Mouse (Mus musculus) CH12.LX (cell line): ENCODE data around the gene Kcna3. TPM values are rescaled to one million over a fixed set of nuclear protein-coding genes. Genes with fewer than 3 reads are reported as not detected.

Source experiments
- DNase-seq: peaks from one replicate; pipeline ENCODE4 v3.0.0-alpha.2; 2013; ENCODE audit errors: extremely low read depth
- H3K27ac ChIP-seq: 2 replicates; pipeline ENCODE4 v1.5.1; 2012; ENCODE audit warnings: low read depth, mild to moderate bottlenecking, control low read depth, moderate library complexity; ENCODE audit not compliant: insufficient read depth
- H3K27me3 ChIP-seq: replicated peaks from 2 replicates; pipeline ENCODE3; 2012; ENCODE audit warnings: inconsistent platforms
- H3K36me3 ChIP-seq, 2 experiments: replicated peaks in 1 of 2; 2 replicates each; pipeline versions ENCODE3 to v1.6.1; 2012; ENCODE audit warnings: inconsistent platforms in 1 of 2, low read length in 1 of 2, mild to moderate bottlenecking in 1 of 2, mixed read lengths in 1 of 2, moderate library complexity in 1 of 2; ENCODE audit not compliant: control insufficient read depth in 1 of 2, insufficient read depth in 1 of 2
- H3K4me1 ChIP-seq, 2 experiments: 2 replicates each; pipeline ENCODE4 v1.6.1; 2012; ENCODE audit warnings: inconsistent platforms in 1 of 2, moderate library complexity in 1 of 2; ENCODE audit not compliant: insufficient read depth in 2 of 2, control insufficient read depth in 1 of 2
- H3K4me2 ChIP-seq: 2 replicates; pipeline ENCODE4 v1.6.1; 2012; ENCODE audit warnings: low read depth, mild to moderate bottlenecking, control low read depth; ENCODE audit not compliant: poor library complexity, insufficient read depth, severe bottlenecking
- H3K4me3 ChIP-seq, 3 experiments: fragments of 150-350 bp in 1 of 3; sonication (generic) in 1 of 3; replicated peaks in 1 of 3; 2 replicates each; pipeline versions ENCODE3 to v1.5.1; 2011 to 2012; ENCODE audit warnings: low read depth in 2 of 3, low read length in 2 of 3, mild to moderate bottlenecking in 2 of 3, moderate library complexity in 2 of 3, control low read depth in 1 of 3, improper control_type of control experiment in 1 of 3, inconsistent platforms in 1 of 3, mixed read lengths in 1 of 3; ENCODE audit not compliant: poor library complexity in 1 of 3
- H3K79me2 ChIP-seq: replicated peaks from 2 replicates; pipeline ENCODE4 v1.6.1; 2012; ENCODE audit warnings: mild to moderate bottlenecking, moderate library complexity; ENCODE audit not compliant: control insufficient read depth, poor library complexity, insufficient read depth, severe bottlenecking; ENCODE audit errors: extremely low read depth
- H3K9ac ChIP-seq: 2 replicates; pipeline ENCODE4 v1.6.1; 2012; ENCODE audit warnings: low read depth, mild to moderate bottlenecking, control low read depth, moderate library complexity; ENCODE audit not compliant: insufficient read depth
- H3K9me3 ChIP-seq: replicated peaks from 2 replicates; pipeline ENCODE3; 2012; ENCODE audit warnings: low read length, inconsistent platforms, mixed read lengths
- BHLHE40 ChIP-seq: IDR thresholded peaks from 2 replicates; pipeline ENCODE4 v1.6.1; 2011; ENCODE audit warnings: mild to moderate bottlenecking, low read depth, low read length, improper control_type of control experiment
- CHD1 ChIP-seq: IDR thresholded peaks from 2 replicates; pipeline ENCODE4 v1.6.1; 2012; ENCODE audit warnings: low read depth, low read length, improper control_type of control experiment, inconsistent platforms
- CHD2 ChIP-seq: IDR thresholded peaks from 2 replicates; pipeline ENCODE4 v1.6.1; 2011; ENCODE audit warnings: low read length, improper control_type of control experiment
- CTCF ChIP-seq, 2 experiments: IDR thresholded peaks in 1 of 2; conservative IDR thresholded peaks in 1 of 2; 2 replicates each; pipeline ENCODE4 v1.5.1; 2011 to 2012; ENCODE audit warnings: low read depth in 2 of 2, low read length in 2 of 2, improper control_type of control experiment in 1 of 2, inconsistent platforms in 1 of 2, mild to moderate bottlenecking in 1 of 2, moderate library complexity in 1 of 2
- E2F4 ChIP-seq: IDR thresholded peaks from 2 replicates; pipeline ENCODE4 v1.6.1; 2011; ENCODE audit warnings: low read depth, low read length, improper control_type of control experiment; ENCODE audit not compliant: insufficient replicate concordance
- ELF1 ChIP-seq: IDR thresholded peaks from 2 replicates; pipeline ENCODE4 v1.6.1; 2014; ENCODE audit warnings: low read depth, mild to moderate bottlenecking, inconsistent platforms, low read length, improper control_type of control experiment
- EP300 ChIP-seq: IDR thresholded peaks from 2 replicates; pipeline ENCODE4 v1.6.1; 2011; ENCODE audit warnings: low read length, improper control_type of control experiment
- ETS1 ChIP-seq: conservative IDR thresholded peaks from 2 replicates; pipeline ENCODE4 v1.6.1; 2012; ENCODE audit warnings: low read depth, mild to moderate bottlenecking, inconsistent platforms, low read length, improper control_type of control experiment, moderate library complexity
- GABPA ChIP-seq: IDR thresholded peaks from 2 replicates; pipeline ENCODE4 v1.6.1; 2012; ENCODE audit warnings: low read depth, low read length, improper control_type of control experiment, inconsistent platforms; ENCODE audit not compliant: insufficient replicate concordance
- HCFC1 ChIP-seq: IDR thresholded peaks from 2 replicates; pipeline ENCODE4 v1.6.1; 2012; ENCODE audit warnings: low read depth, mild to moderate bottlenecking, inconsistent platforms, low read length, improper control_type of control experiment
- IRF4 ChIP-seq: IDR thresholded peaks from 2 replicates; pipeline ENCODE4 v1.6.1; 2014; ENCODE audit warnings: low read depth, mild to moderate bottlenecking, inconsistent platforms, low read length, improper control_type of control experiment
- JUN ChIP-seq: IDR thresholded peaks from 2 replicates; pipeline ENCODE4 v1.6.1; 2011; ENCODE audit warnings: low read depth, mild to moderate bottlenecking, low read length, improper control_type of control experiment, moderate library complexity; ENCODE audit not compliant: insufficient read depth
- JUND ChIP-seq: conservative IDR thresholded peaks from 2 replicates; pipeline ENCODE4 v1.6.1; 2011; ENCODE audit warnings: low read depth, low read length, improper control_type of control experiment
- KAT2A ChIP-seq: IDR thresholded peaks from 2 replicates; pipeline ENCODE4 v1.6.1; 2012; ENCODE audit warnings: low read length, improper control_type of control experiment, inconsistent platforms; ENCODE audit not compliant: insufficient replicate concordance
- MAFK ChIP-seq: IDR thresholded peaks from 2 replicates; pipeline ENCODE4 v1.6.1; 2011; ENCODE audit warnings: low read length, improper control_type of control experiment; ENCODE audit not compliant: insufficient replicate concordance
- MAX ChIP-seq: IDR thresholded peaks from 2 replicates; pipeline ENCODE4 v1.6.1; 2011; ENCODE audit warnings: low read length, improper control_type of control experiment
- MAZ ChIP-seq: IDR thresholded peaks from 2 replicates; pipeline ENCODE4 v1.6.1; 2012; ENCODE audit warnings: low read depth, mild to moderate bottlenecking, inconsistent platforms, low read length, improper control_type of control experiment, moderate library complexity
- MEF2A ChIP-seq: IDR thresholded peaks from 2 replicates; pipeline ENCODE4 v1.6.1; 2014; ENCODE audit warnings: low read depth, mild to moderate bottlenecking, inconsistent platforms, low read length, improper control_type of control experiment, borderline replicate concordance
- MXI1 ChIP-seq: IDR thresholded peaks from 2 replicates; pipeline ENCODE4 v1.6.1; 2011; ENCODE audit warnings: mild to moderate bottlenecking, low read depth, low read length, improper control_type of control experiment
- MYC ChIP-seq: IDR thresholded peaks from 2 replicates; pipeline ENCODE4 v1.6.1; 2011; ENCODE audit warnings: low read depth, mild to moderate bottlenecking, improper control_type of control experiment, low read length
- NELFE ChIP-seq: IDR thresholded peaks from 2 replicates; pipeline ENCODE4 v1.6.1; 2011; ENCODE audit warnings: low read depth, low read length, improper control_type of control experiment
- NRF1 ChIP-seq: IDR thresholded peaks from 2 replicates; pipeline ENCODE4 v1.6.1; 2014; ENCODE audit warnings: low read depth, mild to moderate bottlenecking, inconsistent platforms, low read length, improper control_type of control experiment, moderate library complexity
- PAX5 ChIP-seq: IDR thresholded peaks from 2 replicates; pipeline ENCODE4 v1.6.1; 2012; ENCODE audit warnings: low read length, inconsistent platforms, mixed read lengths
- POLR2A ChIP-seq: IDR thresholded peaks from 2 replicates; pipeline ENCODE4 v1.6.1; 2011; ENCODE audit warnings: low read depth, mild to moderate bottlenecking, improper control_type of control experiment, low read length
- POLR2AphosphoS2 ChIP-seq: IDR thresholded peaks from 2 replicates; pipeline ENCODE4 v1.6.1; 2011; ENCODE audit warnings: low read depth, low read length, improper control_type of control experiment
- RAD21 ChIP-seq: IDR thresholded peaks from 2 replicates; pipeline ENCODE4 v1.6.1; 2011; ENCODE audit warnings: low read depth, mild to moderate bottlenecking, low read length, improper control_type of control experiment, moderate library complexity
- RCOR1 ChIP-seq: conservative IDR thresholded peaks from 2 replicates; pipeline ENCODE4 v1.6.1; 2012; ENCODE audit warnings: low read depth, mild to moderate bottlenecking, inconsistent platforms, low read length, improper control_type of control experiment
- SIN3A ChIP-seq: IDR thresholded peaks from 2 replicates; pipeline ENCODE4 v1.6.1; 2012; ENCODE audit warnings: low read length, improper control_type of control experiment, inconsistent platforms
- SMC3 ChIP-seq: IDR thresholded peaks from 2 replicates; pipeline ENCODE4 v1.6.1; 2011; ENCODE audit warnings: low read depth, low read length, improper control_type of control experiment
- TBP ChIP-seq: conservative IDR thresholded peaks from 2 replicates; pipeline ENCODE4 v1.6.1; 2011; ENCODE audit warnings: low read depth, low read length, improper control_type of control experiment
- TCF12 ChIP-seq: IDR thresholded peaks from 2 replicates; pipeline ENCODE4 v1.6.1; 2014; ENCODE audit warnings: low read depth, mild to moderate bottlenecking, inconsistent platforms, low read length, improper control_type of control experiment
- UBTF ChIP-seq: IDR thresholded peaks from 2 replicates; pipeline ENCODE4 v1.6.1; 2012; ENCODE audit warnings: low read depth, mild to moderate bottlenecking, inconsistent platforms, low read length, improper control_type of control experiment, moderate library complexity
- USF1 ChIP-seq: IDR thresholded peaks from 2 replicates; pipeline ENCODE4 v1.6.1; 2014; ENCODE audit warnings: low read depth, mild to moderate bottlenecking, inconsistent platforms, low read length, improper control_type of control experiment
- USF2 ChIP-seq: conservative IDR thresholded peaks from 2 replicates; pipeline ENCODE4 v1.6.1; 2011; ENCODE audit warnings: low read depth, low read length, improper control_type of control experiment
- ZC3H11A ChIP-seq: IDR thresholded peaks from 2 replicates; pipeline ENCODE4 v1.6.1; 2012; ENCODE audit warnings: low read depth, mild to moderate bottlenecking, inconsistent platforms, low read length, improper control_type of control experiment
- ZKSCAN1 ChIP-seq: IDR thresholded peaks from 2 replicates; pipeline ENCODE4 v1.6.1; 2012; ENCODE audit warnings: low read depth, inconsistent platforms, low read length, improper control_type of control experiment, borderline replicate concordance
- ZMIZ1 ChIP-seq: IDR thresholded peaks from 2 replicates; pipeline ENCODE4 v1.6.1; 2012; ENCODE audit warnings: low read depth, mild to moderate bottlenecking, inconsistent platforms, low read length, improper control_type of control experiment
- ZNF384 ChIP-seq: IDR thresholded peaks from 2 replicates; pipeline ENCODE4 v1.6.1; 2012; ENCODE audit warnings: low read depth, low read length, improper control_type of control experiment, inconsistent platforms
- dilution Hi-C: fragments of 300-500 bp; cut with MboI; formaldehyde crosslinking; loops from 2 replicates; pipeline ENCODE4 v1.14.3; 2020; ENCODE audit warnings: low sequenced_read_pairs; ENCODE audit not compliant: extremely low pct_unique_long_range_greater_than_20kb, extremely low pct_ligation_motif_present
- in situ Hi-C: fragments of 300-500 bp; cut with MboI; formaldehyde crosslinking; loops from 3 replicates; pipeline ENCODE4 v1.14.3; 2019; ENCODE audit warnings: low sequenced_read_pairs, low pct_ligation_motif_present, low pct_unique_long_range_greater_than_20kb, mixed read lengths
- polyA plus RNA-seq: library from polyadenylated mRNA; unstranded; fragments of >175 nt; gene quantifications from 2 replicates; pipeline ENCODE4 v1.2.1, GENCODE M21; 2012; ENCODE audit warnings: low read depth; ENCODE audit not compliant: insufficient read length
- total RNA-seq, 2 experiments: library from RNA; depleted of rRNA; stranded (reverse); fragments of 300-350 nt in 1 of 2; fragments of >200 nt in 1 of 2; gene quantifications; 2 replicates each; pipeline ENCODE4 v1.2.3; 2012 to 2014

The Kcna3 gene
- total and polyA plus RNA-seq, 3 experiments, result 0.85 TPM; not detected in 2

DNA sequence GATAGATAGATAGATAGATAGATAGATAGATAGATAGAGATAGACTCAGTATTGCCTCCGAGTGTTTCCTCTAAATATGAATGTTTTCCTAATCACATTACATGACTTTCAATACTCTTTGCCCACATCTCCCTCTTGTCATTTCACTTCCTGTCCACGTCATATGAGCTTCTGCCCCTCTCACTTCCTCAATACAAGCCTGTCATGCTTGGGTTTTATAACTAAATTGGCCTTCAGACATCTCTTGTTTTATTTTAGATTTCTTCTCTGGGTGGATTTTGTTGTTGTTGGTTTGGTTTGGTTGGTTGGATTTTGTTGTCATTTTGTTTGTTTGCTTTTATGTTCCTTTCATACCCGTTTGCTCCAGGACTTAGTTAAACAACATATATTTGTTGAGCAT lies 48.6 kb downstream of the Kcna3 start:
- TF ChIP-seq MAZ, result no peak
- no peak for TF ChIP-seq ZC3H11A
- TF ChIP-seq ZKSCAN1, result no peak
- peak; percentile 39; the same call in 1 of the 2 replicates for TF ChIP-seq BHLHE40
- no peak for TF ChIP-seq PAX5
- peak; percentile 96 for TF ChIP-seq EP300
- 0 out of 2 replicates have a peak, but pooled peaks have one; percentile 44 for TF ChIP-seq TCF12
- peak; percentile 66 for TF ChIP-seq ELF1
- TF ChIP-seq CHD1, result no peak
- TF ChIP-seq UBTF, result no peak
- TF ChIP-seq MEF2A, result no peak
- no peak for TF ChIP-seq CTCF (conservative IDR thresholded peaks at IDR 0.05 in 1 of 2, IDR thresholded peaks at IDR 0.05 in 1 of 2; ENCODE audit: low read depth in 2 of 2, low read length in 2 of 2)
- no peak for TF ChIP-seq GABPA
- 0 out of 2 replicates have a peak, but pooled peaks have one; percentile 12 for TF ChIP-seq ETS1
- TF ChIP-seq IRF4, result peak; percentile 93
- TF ChIP-seq HCFC1, result peak; percentile 26; the same call in 1 of the 2 replicates
- TF ChIP-seq POLR2A, result no peak
- no peak for TF ChIP-seq RAD21
- no peak for TF ChIP-seq MYC
- no peak for TF ChIP-seq USF1
- no peak for TF ChIP-seq USF2
- TF ChIP-seq JUN, result peak; percentile 77
- no peak for TF ChIP-seq E2F4
- no peak; the same call in 1 of the 2 replicates for TF ChIP-seq CHD2
- no peak; the same call in 1 of the 2 replicates for TF ChIP-seq RCOR1
- TF ChIP-seq MXI1, result no peak
- no peak for TF ChIP-seq ZNF384
- TF ChIP-seq NRF1, result no peak
- no peak for TF ChIP-seq ZMIZ1
- no peak for TF ChIP-seq NELFE
- TF ChIP-seq TBP, result no peak
- TF ChIP-seq KAT2A, result no peak
- no peak for TF ChIP-seq SIN3A
- TF ChIP-seq JUND, result peak; percentile 88
- TF ChIP-seq MAX, result no peak; the same call in 1 of the 2 replicates
- no peak for TF ChIP-seq SMC3
- no peak for TF ChIP-seq MAFK
- no peak for TF ChIP-seq POLR2AphosphoS2
- in situ Hi-C loops, result loop anchor here (10.0 kb wide), 1 partner anchor 150 kb away; no protein-coding TSS in a partner anchor

More for the DNA sequence above, 48.6 kb downstream of the Kcna3 start:
- DNase-seq, result peak; percentile 61
- Histone ChIP-seq H3K9me3 (peaks cover 3% of the 10 kb centered on the region), H3K27me3 (no peaks in the 10 kb centered on the region), H3K9ac (no peak overlapping the region), H3K4me2 (no peak overlapping the region), H3K4me3 (no peak overlapping the region), H3K4me1 (peaks cover 11 to 25% of the 10 kb centered on the region in 2 experiments), H3K79me2 (no peaks in the 10 kb centered on the region), H3K36me3 (no peaks in the 10 kb centered on the region), H3K27ac (no peak overlapping the region)
- dilution Hi-C loops, result no loop called here
